Mouse (Mus musculus): ENCODE data around the gene Hist1h3b.
"Not testable (repeated sequence)": the region's sequence is repeated elsewhere in the genome, so short reads cannot be mapped to it uniquely, and the experiment has no call there.

DNA sequence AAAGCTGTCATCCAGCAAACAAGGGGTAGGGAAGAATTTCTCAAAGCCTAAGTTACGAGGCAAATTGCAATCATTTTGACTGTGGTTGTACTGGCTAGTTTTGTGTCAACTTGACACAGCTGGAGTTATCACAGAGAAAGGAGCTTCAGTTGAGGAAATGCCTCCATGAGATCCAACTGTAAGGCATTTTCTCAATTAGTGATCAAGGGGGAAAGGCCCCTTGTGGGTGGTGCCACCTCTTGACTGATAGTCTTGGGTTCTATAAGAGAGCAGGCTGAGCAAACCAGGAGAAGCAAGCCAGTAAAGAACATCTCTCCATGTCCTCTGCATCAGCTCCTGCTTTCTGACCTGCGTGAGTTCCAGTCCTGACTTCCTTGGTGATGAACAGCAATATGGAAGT, 17.5 kb downstream of the Hist1h3b start, which contains the start of gene Trim38:
- TF ChIP-seq POLR2A (IDR thresholded peaks at IDR 0.05; ENCODE audit: low read depth, low read length); CTCF (IDR thresholded peaks at IDR 0.05; ENCODE audit: borderline replicate concordance, insufficient read depth, low read length): not testable (repeated sequence)

All from embryonic fibroblast, embryonic 13.5 days (primary cell).